Mouse (Mus musculus) myocyte (in vitro differentiated cells): ENCODE measurements at regions not wholly inside any gene's neighbourhood (a gene's known extent, or its start where the extent isn't known, plus 50 kb on each side); places are given as distances from the start of the nearest gene placed in this dataset.

Experiments used
- E2F4 ChIP-seq: IDR thresholded peaks from one replicate; pipeline ENCODE4 v1.6.1; 2011; ENCODE audit warnings: mild to moderate bottlenecking, control low read depth, moderate library complexity; ENCODE audit not compliant: insufficient read depth
- MAX ChIP-seq: IDR thresholded peaks from one replicate; pipeline ENCODE4 v1.6.1; 2011; ENCODE audit warnings: low read depth, mild to moderate bottlenecking, control low read depth
- MYOD1 ChIP-seq, 3 experiments: IDR thresholded peaks; one replicate each; pipeline ENCODE4 v1.6.1; 2011; ENCODE audit warnings: control low read depth in 2 of 3, low read depth in 2 of 3, mild to moderate bottlenecking in 2 of 3, moderate library complexity in 1 of 3; ENCODE audit not compliant: insufficient read length in 2 of 3, control insufficient read depth in 1 of 3
- POLR2A ChIP-seq: IDR thresholded peaks from one replicate; pipeline ENCODE4 v1.6.1; 2011; ENCODE audit warnings: low read depth, mild to moderate bottlenecking, control low read depth, moderate library complexity; ENCODE audit not compliant: insufficient read length
- SRF ChIP-seq: IDR thresholded peaks from one replicate; pipeline ENCODE4 v1.6.1; 2011; ENCODE audit warnings: low read depth; ENCODE audit not compliant: control insufficient read depth, insufficient read length
- TCF12 ChIP-seq: IDR thresholded peaks from one replicate; pipeline ENCODE4 v1.6.1; 2011; ENCODE audit warnings: mild to moderate bottlenecking, control low read depth; ENCODE audit not compliant: poor library complexity, insufficient read depth, severe bottlenecking

GRCm38 (mm10) chr5:120280321-120280720 lies 151.2 kb upstream of the Lhx5 start:
- TF ChIP-seq POLR2A (no peak), MAX (no peak), E2F4 (no peak), TCF12 (no peak), MYOD1 (IDR thresholded peaks at IDR 0.05; ENCODE audit: control insufficient read depth in 1 of 3, insufficient read length in 2 of 3, low read depth in 2 of 3) (no peak), SRF (no peak)
